Mouse (Mus musculus): ENCODE measurements around the gene Ncf4. TPM values are rescaled to one million over a fixed set of nuclear protein-coding genes. Genes with fewer than 3 reads are reported as not detected.

The Ncf4 gene
- total RNA-seq, 1 experiment = 0.31 TPM

DNA sequence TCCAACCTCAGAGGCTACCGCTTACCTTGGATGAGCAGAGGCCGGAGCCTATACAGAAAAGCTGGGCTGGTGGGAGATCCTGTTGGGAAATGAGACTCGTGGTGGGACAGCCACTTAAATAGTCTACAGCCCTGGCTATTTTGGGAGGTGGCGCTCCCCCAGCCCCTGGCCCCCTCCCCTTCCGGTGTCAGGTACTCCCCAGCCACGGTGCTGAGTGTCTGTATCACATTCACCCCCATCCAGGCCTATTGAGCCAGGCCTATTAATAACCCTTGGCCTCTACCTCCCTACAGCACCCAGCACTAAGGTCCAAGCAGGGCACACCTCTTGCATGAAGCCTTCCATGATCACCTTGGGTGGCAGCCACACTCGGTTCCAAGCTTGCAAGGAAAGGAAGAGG, 38.3 kb upstream of the Ncf4 start, which contains the start of gene Pvalb:
Pvalb (minus strand) TSS at position 89 of the 400 bp plus-strand sequence.
- TF ChIP-seq ZNF384 (IDR thresholded peaks at IDR 0.05; ENCODE audit: low read depth, low read length) = no peak
- no peak for TF ChIP-seq ZC3H11A (IDR thresholded peaks at IDR 0.05; ENCODE audit: borderline replicate concordance, low read depth, low read length)
- TF ChIP-seq HCFC1 (IDR thresholded peaks at IDR 0.05; ENCODE audit: borderline replicate concordance, insufficient read depth, low read length) = no peak
- TF ChIP-seq MAFK (IDR thresholded peaks at IDR 0.05; ENCODE audit: insufficient read depth, low read depth, low read length) = no peak
- TF ChIP-seq CHD2 (IDR thresholded peaks at IDR 0.05; ENCODE audit: low read depth, low read length) = no peak
- Histone ChIP-seq H3K36me3 (ENCODE audit: control insufficient read depth, insufficient read depth, low read length, poor library complexity, severe bottlenecking) (no peaks in the 10 kb centered on the region), H3K27ac (ENCODE audit: insufficient read depth, low read depth, low read length, poor library complexity, severe bottlenecking) (no peak within 1 kb of the TSS), H3K9ac (ENCODE audit: insufficient read depth, low read depth, low read length, poor library complexity, severe bottlenecking) (no peak within 1 kb of the TSS), H3K4me3 (ENCODE audit: insufficient read depth in 1 of 2, low read depth in 1 of 2, low read length in 2 of 2, poor library complexity in 1 of 2, severe bottlenecking in 1 of 2) (no peak within 1 kb of the TSS), H3K9me3 (ENCODE audit: control insufficient read depth, insufficient read depth, low read depth, low read length) (no peaks in the 10 kb centered on the region), H3K4me1 (ENCODE audit: control insufficient read depth in 2 of 2, insufficient read depth in 2 of 2, low read length in 2 of 2, poor library complexity in 1 of 2) (no peaks in the 10 kb centered on the region)
- in situ Hi-C loops (cut with MboI; ENCODE audit: low sequenced_read_pairs in 2 of 2, unreplicated experiment in 2 of 2) = no loop called here
- DNase-seq (ENCODE audit: low read depth, low spot score) = no peak

DNA sequence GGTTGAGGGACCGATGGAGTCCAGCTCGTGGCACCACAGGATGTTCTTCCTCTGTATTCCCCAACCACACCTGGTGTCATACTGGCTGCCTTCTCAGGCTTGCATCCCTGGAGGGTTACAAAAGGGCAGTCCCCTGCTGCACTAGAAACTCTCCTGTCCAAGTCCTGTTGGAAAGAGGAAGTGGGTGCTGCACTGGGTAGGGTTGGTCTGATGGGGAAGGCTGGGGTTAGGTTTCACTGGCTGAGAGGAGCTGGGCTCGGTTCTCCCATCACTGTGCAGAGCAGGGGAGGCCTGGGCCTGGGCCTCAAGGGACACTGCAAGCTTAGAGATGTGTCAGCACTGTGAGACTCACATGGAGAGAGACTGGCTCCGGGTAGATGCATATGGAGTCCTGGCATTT, 34.4 kb upstream of the Ncf4 start:
- TF ChIP-seq HCFC1 (IDR thresholded peaks at IDR 0.05; ENCODE audit: borderline replicate concordance, insufficient read depth, low read length) = no peak
- TF ChIP-seq ZC3H11A (IDR thresholded peaks at IDR 0.05; ENCODE audit: borderline replicate concordance, low read depth, low read length) = no peak
- TF ChIP-seq ZNF384 (IDR thresholded peaks at IDR 0.05; ENCODE audit: low read depth, low read length) = no peak
- no peak for TF ChIP-seq CHD2 (IDR thresholded peaks at IDR 0.05; ENCODE audit: low read depth, low read length)
- no peak for TF ChIP-seq MAFK (IDR thresholded peaks at IDR 0.05; ENCODE audit: insufficient read depth, low read depth, low read length)
- in situ Hi-C loops (cut with MboI; ENCODE audit: low sequenced_read_pairs in 2 of 2, unreplicated experiment in 2 of 2) = no loop called here
- Histone ChIP-seq H3K4me3 (ENCODE audit: insufficient read depth in 1 of 2, low read depth in 1 of 2, low read length in 2 of 2, poor library complexity in 1 of 2, severe bottlenecking in 1 of 2) (no peak overlapping the region), H3K4me1 (ENCODE audit: control insufficient read depth in 2 of 2, insufficient read depth in 2 of 2, low read length in 2 of 2, poor library complexity in 1 of 2) (no peaks in the 10 kb centered on the region), H3K9ac (ENCODE audit: insufficient read depth, low read depth, low read length, poor library complexity, severe bottlenecking) (no peak overlapping the region), H3K9me3 (ENCODE audit: control insufficient read depth, insufficient read depth, low read depth, low read length) (no peaks in the 10 kb centered on the region), H3K27ac (ENCODE audit: insufficient read depth, low read depth, low read length, poor library complexity, severe bottlenecking) (no peak overlapping the region), H3K36me3 (ENCODE audit: control insufficient read depth, insufficient read depth, low read length, poor library complexity, severe bottlenecking) (no peaks in the 10 kb centered on the region)
- no peak for DNase-seq (ENCODE audit: low read depth, low spot score)

DNA sequence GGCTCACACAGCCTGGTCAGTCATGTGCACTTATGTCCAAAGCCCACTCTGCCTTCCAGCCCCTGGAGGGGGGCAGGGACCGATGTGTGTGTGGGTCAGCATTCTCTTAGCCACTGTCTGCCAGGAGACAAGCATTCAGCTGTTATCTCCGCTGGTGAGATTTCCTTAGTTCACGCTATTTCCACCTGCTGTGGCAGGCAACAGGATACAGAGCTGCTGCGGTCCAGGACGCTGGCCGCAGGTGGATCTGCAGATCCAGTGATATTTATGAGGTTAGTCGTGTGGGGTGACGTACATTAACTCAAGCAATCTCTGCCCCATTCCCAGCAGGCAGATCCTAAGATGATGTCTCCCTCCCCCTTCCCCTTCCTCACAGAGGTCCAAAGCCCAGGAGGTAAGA, 33.2 kb upstream of the Ncf4 start:
- no peak for TF ChIP-seq ZC3H11A (IDR thresholded peaks at IDR 0.05; ENCODE audit: borderline replicate concordance, low read depth, low read length)
- TF ChIP-seq HCFC1 (IDR thresholded peaks at IDR 0.05; ENCODE audit: borderline replicate concordance, insufficient read depth, low read length) = no peak
- TF ChIP-seq ZNF384 (IDR thresholded peaks at IDR 0.05; ENCODE audit: low read depth, low read length) = no peak
- no peak for TF ChIP-seq CHD2 (IDR thresholded peaks at IDR 0.05; ENCODE audit: low read depth, low read length)
- TF ChIP-seq MAFK (IDR thresholded peaks at IDR 0.05; ENCODE audit: insufficient read depth, low read depth, low read length) = no peak
- Histone ChIP-seq H3K27ac (ENCODE audit: insufficient read depth, low read depth, low read length, poor library complexity, severe bottlenecking) (no peak overlapping the region), H3K9me3 (ENCODE audit: control insufficient read depth, insufficient read depth, low read depth, low read length) (no peaks in the 10 kb centered on the region), H3K4me3 (ENCODE audit: insufficient read depth in 1 of 2, low read depth in 1 of 2, low read length in 2 of 2, poor library complexity in 1 of 2, severe bottlenecking in 1 of 2) (no peak overlapping the region), H3K36me3 (ENCODE audit: control insufficient read depth, insufficient read depth, low read length, poor library complexity, severe bottlenecking) (no peaks in the 10 kb centered on the region), H3K9ac (ENCODE audit: insufficient read depth, low read depth, low read length, poor library complexity, severe bottlenecking) (no peak overlapping the region), H3K4me1 (ENCODE audit: control insufficient read depth in 2 of 2, insufficient read depth in 2 of 2, low read length in 2 of 2, poor library complexity in 1 of 2) (no peaks in the 10 kb centered on the region)
- in situ Hi-C loops (cut with MboI; ENCODE audit: low sequenced_read_pairs in 2 of 2, unreplicated experiment in 2 of 2) = no loop called here
- no peak for DNase-seq (ENCODE audit: low read depth, low spot score)

DNA sequence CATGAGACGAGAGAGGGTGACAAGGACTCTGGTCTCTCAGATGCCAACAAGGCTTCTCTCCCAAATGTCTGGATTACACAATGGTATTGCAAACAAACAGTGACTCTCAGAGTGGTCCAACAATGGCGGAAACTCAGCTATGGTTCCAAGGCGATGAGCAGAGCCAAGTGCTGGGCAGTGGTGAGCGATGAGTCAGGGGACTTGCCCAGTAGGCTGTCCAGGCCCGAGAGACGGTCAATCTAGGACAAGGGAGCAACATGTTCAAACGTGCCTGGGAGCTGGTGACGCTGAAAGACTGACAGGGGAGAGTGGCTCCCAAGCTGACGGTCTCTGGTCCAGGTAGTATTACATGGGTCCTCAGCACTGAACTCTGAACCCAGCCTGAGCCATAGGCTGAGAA, 29.3 kb upstream of the Ncf4 start:
- no peak for TF ChIP-seq ZC3H11A (IDR thresholded peaks at IDR 0.05; ENCODE audit: borderline replicate concordance, low read depth, low read length)
- in situ Hi-C loops (cut with MboI; ENCODE audit: low sequenced_read_pairs in 2 of 2, unreplicated experiment in 2 of 2) = no loop called here
- DNase-seq (ENCODE audit: low read depth, low spot score) = no peak

DNA sequence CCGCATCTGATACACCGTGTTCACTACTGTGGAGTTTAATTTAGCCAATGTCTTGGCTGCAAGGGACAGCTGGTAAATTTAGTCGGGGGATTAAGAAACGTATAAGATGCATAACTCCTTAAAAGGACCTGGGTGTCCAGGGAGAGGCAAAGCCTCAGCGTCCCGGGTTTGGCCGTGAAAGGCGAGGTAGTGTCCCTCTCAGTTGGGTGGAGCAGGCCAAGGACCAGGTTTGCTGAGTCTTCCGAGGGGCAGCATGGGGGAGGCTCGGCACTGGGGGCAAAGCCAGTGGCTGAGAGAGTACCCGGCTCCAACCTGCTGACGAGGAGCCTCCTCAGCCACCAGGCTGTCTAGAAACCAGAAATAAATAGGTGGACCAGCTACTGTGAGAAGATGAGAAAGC, 16.8 kb upstream of the Ncf4 start:
- no peaks in the 10 kb centered on the region for H3K9me3 ChIP-seq (ENCODE audit: control insufficient read depth, insufficient read depth, low read depth, low read length)
- H3K4me3 ChIP-seq (ENCODE audit: insufficient read depth in 1 of 2, low read depth in 1 of 2, low read length in 2 of 2, poor library complexity in 1 of 2, severe bottlenecking in 1 of 2) = no peak overlapping the region
- no peak for DNase-seq (ENCODE audit: low read depth, low spot score)
- no peak for TF ChIP-seq CHD2 (IDR thresholded peaks at IDR 0.05; ENCODE audit: low read depth, low read length)
- TF ChIP-seq ZC3H11A (IDR thresholded peaks at IDR 0.05; ENCODE audit: borderline replicate concordance, low read depth, low read length) = no peak
- TF ChIP-seq ZNF384 (IDR thresholded peaks at IDR 0.05; ENCODE audit: low read depth, low read length) = no peak
- no peak for TF ChIP-seq HCFC1 (IDR thresholded peaks at IDR 0.05; ENCODE audit: borderline replicate concordance, insufficient read depth, low read length)
- no peak for TF ChIP-seq MAFK (IDR thresholded peaks at IDR 0.05; ENCODE audit: insufficient read depth, low read depth, low read length)
- H3K36me3 ChIP-seq (ENCODE audit: control insufficient read depth, insufficient read depth, low read length, poor library complexity, severe bottlenecking) = no peaks in the 10 kb centered on the region
- in situ Hi-C loops (cut with MboI; ENCODE audit: low sequenced_read_pairs in 2 of 2, unreplicated experiment in 2 of 2) = no loop called here
- no peak overlapping the region for H3K27ac ChIP-seq (ENCODE audit: insufficient read depth, low read depth, low read length, poor library complexity, severe bottlenecking)
- H3K4me1 ChIP-seq (ENCODE audit: control insufficient read depth in 2 of 2, insufficient read depth in 2 of 2, low read length in 2 of 2, poor library complexity in 1 of 2) = no peaks in the 10 kb centered on the region
- no peak overlapping the region for H3K9ac ChIP-seq (ENCODE audit: insufficient read depth, low read depth, low read length, poor library complexity, severe bottlenecking)

More for the DNA sequence above, 29.3 kb upstream of the Ncf4 start:
- H3K4me1 ChIP-seq (ENCODE audit: control insufficient read depth in 2 of 2, insufficient read depth in 2 of 2, low read length in 2 of 2, poor library complexity in 1 of 2) = no peaks in the 10 kb centered on the region
- H3K4me3 ChIP-seq (ENCODE audit: insufficient read depth in 1 of 2, low read depth in 1 of 2, low read length in 2 of 2, poor library complexity in 1 of 2, severe bottlenecking in 1 of 2) = no peak overlapping the region
- H3K36me3 ChIP-seq (ENCODE audit: control insufficient read depth, insufficient read depth, low read length, poor library complexity, severe bottlenecking) = no peaks in the 10 kb centered on the region
- H3K9ac ChIP-seq (ENCODE audit: insufficient read depth, low read depth, low read length, poor library complexity, severe bottlenecking) = no peak overlapping the region
- H3K9me3 ChIP-seq (ENCODE audit: control insufficient read depth, insufficient read depth, low read depth, low read length) = no peaks in the 10 kb centered on the region
- no peak overlapping the region for H3K27ac ChIP-seq (ENCODE audit: insufficient read depth, low read depth, low read length, poor library complexity, severe bottlenecking)
